Mouse (Mus musculus) midbrain, embryonic 10.5 days (tissue): Measurements from ENCODE around the gene Clec2i. TPM values are rescaled to one million over a fixed set of nuclear protein-coding genes. Genes with fewer than 3 reads are reported as not detected.
A peak's percentile ranks its signal among the peaks of the same experiment; 100 is the strongest.

Source experiments
- DNase-seq: peaks from one replicate; pipeline ENCODE4 v3.0.0-alpha.2; 2017; ENCODE audit warnings: low spot score
- H3K27ac ChIP-seq: fragments of 300-500 bp; sonication (generic); replicated peaks from 2 replicates; pipeline ENCODE4 v1.5.1; 2016; ENCODE audit warnings: mild to moderate bottlenecking
- H3K27me3 ChIP-seq: fragments of 300-500 bp; sonication (generic); 2 replicates; pipeline ENCODE4 v1.6.1; 2016; ENCODE audit warnings: low read depth, mild to moderate bottlenecking; ENCODE audit not compliant: poor library complexity, severe bottlenecking
- H3K36me3 ChIP-seq: fragments of 300-500 bp; sonication (generic); 2 replicates; pipeline ENCODE4 v1.6.1; 2016; ENCODE audit warnings: mild to moderate bottlenecking, moderate library complexity
- H3K4me1 ChIP-seq: fragments of 300-500 bp; sonication (generic); 2 replicates; pipeline ENCODE4 v1.6.1; 2016
- H3K4me3 ChIP-seq: fragments of 300-500 bp; sonication (generic); 2 replicates; pipeline ENCODE4 v1.5.1; 2016; ENCODE audit warnings: mild to moderate bottlenecking, moderate library complexity
- H3K9me3 ChIP-seq: fragments of 300-500 bp; sonication (generic); replicated peaks from 2 replicates; pipeline ENCODE4 v1.6.1; 2016; ENCODE audit warnings: mild to moderate bottlenecking
- WGBS: fragments of 180-500 bp; shearing (Covaris S2); methylation state at CpG from one replicate; pipeline ENCODE4 v1.1.7; 2016; 5-methylcytosine and 5-hydroxymethylcytosine counted together
- polyA plus RNA-seq: library from polyadenylated mRNA; unstranded; fragments of >200 nt; fragmentation: Nextera tagmentation; extraction: Ambion mirVana; gene quantifications from 2 replicates; pipeline ENCODE4 v1.2.1, GENCODE M21; 2016

Gene Clec2i
- polyA plus RNA-seq, 1 experiment from 2014 or later = not detected

- H3K27me3 ChIP-seq = 0 out of 2 replicates have a peak, but pooled peaks cover 5% of the 10 kb centered on the region
- H3K4me1 ChIP-seq = peaks cover 24% of the 10 kb centered on the region
- H3K9me3 ChIP-seq = no peaks in the 10 kb centered on the region
- peak overlapping the region; percentile 33 for H3K27ac ChIP-seq
- no peaks in the 10 kb centered on the region for H3K36me3 ChIP-seq
- peak; percentile 94 for DNase-seq
- peak overlapping the region; percentile 35 for H3K4me3 ChIP-seq
- 35% methylated on average over 7 of the region's 7 CpGs for WGBS
Measured at GRCm38 (mm10) chr6:128845319-128845979, 41.9 kb upstream of the Clec2i start.

GRCm38 (mm10) chr6:128845998-128846542, 41.3 kb upstream of the Clec2i start:
- DNase-seq = no peak
- H3K27ac ChIP-seq = no peak overlapping the region
- H3K4me1 ChIP-seq = peaks cover 24% of the 10 kb centered on the region
- H3K36me3 ChIP-seq = no peaks in the 10 kb centered on the region
- no peaks in the 10 kb centered on the region for H3K9me3 ChIP-seq
- H3K27me3 ChIP-seq = 0 out of 2 replicates have a peak, but pooled peaks cover 5% of the 10 kb centered on the region
- WGBS = 62% methylated on average over 9 of the region's 9 CpGs
- no peak overlapping the region for H3K4me3 ChIP-seq

DNA sequence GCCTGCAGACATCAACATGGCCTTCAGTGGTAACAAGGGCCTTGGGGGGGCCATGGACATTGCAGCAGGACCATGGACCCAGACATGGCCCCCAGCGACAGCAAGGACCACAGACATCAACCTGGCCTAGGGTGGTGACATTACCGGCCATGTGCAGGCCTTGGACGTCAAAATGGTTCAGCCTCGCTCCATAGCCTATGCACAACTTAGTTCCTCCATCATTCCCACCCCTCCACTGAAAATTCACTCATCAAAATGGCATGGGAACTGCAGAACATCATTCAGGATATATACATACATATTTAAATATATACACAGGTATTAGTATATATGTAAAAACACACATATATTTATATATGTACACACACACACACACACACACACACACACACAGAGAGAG, 40.0 kb upstream of the Clec2i start:
- Histone ChIP-seq H3K4me1 (peaks cover 12% of the 10 kb centered on the region), H3K27ac (no peak overlapping the region), H3K27me3 (no peaks in the 10 kb centered on the region), H3K4me3 (no peak overlapping the region), H3K36me3 (no peaks in the 10 kb centered on the region), H3K9me3 (no peaks in the 10 kb centered on the region)
- no peak for DNase-seq
- WGBS = 92% methylated on average over 4 of the region's 4 CpGs

- Histone ChIP-seq H3K36me3 (no peaks in the 10 kb centered on the region), H3K4me1 (peaks cover 3% of the 10 kb centered on the region; the same call in 1 of the 2 replicates), H3K27ac (no peak overlapping the region), H3K27me3 (no peaks in the 10 kb centered on the region), H3K9me3 (no peaks in the 10 kb centered on the region), H3K4me3 (no peak overlapping the region)
- WGBS = 63% methylated on average over 2 of the region's 2 CpGs
- peak; percentile 68 for DNase-seq
Measured at GRCm38 (mm10) chr6:128849902-128850301, 37.5 kb upstream of the Clec2i start.

- no peak for DNase-seq
- WGBS = 80% methylated on average over 2 of the region's 2 CpGs
- no peaks in the 10 kb centered on the region for H3K9me3 ChIP-seq
- no peaks in the 10 kb centered on the region for H3K27me3 ChIP-seq
- H3K4me1 ChIP-seq = no peaks in the 10 kb centered on the region
- H3K4me3 ChIP-seq = no peak overlapping the region
- no peak overlapping the region for H3K27ac ChIP-seq
- H3K36me3 ChIP-seq = no peaks in the 10 kb centered on the region
Measured at GRCm38 (mm10) chr6:128850671-128851070, 36.7 kb upstream of the Clec2i start.

DNA sequence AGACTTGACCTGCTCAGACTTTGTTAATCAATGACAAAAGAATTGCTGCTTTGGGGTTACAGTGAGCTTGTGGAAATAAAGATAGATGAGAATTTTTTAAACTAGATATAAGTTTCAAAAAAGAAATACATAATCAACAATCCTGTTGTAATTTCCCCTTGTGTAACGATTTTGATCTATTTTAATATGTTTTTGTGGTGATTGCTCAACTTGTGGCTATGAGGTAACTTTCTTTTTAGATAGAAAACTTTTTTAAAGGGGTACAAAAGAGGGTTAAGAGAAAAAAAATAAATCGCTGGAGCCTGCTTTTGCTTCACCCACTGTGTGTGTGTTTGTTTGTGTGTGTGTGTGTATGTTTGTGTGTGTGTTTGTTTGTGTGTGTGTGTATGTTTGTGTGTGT, 36.2 kb upstream of the Clec2i start:
- H3K4me1 ChIP-seq = no peaks in the 10 kb centered on the region
- no peak overlapping the region for H3K4me3 ChIP-seq
- DNase-seq = no peak
- WGBS = 83% methylated on average over 2 of the region's 2 CpGs
- no peaks in the 10 kb centered on the region for H3K27me3 ChIP-seq
- H3K36me3 ChIP-seq = no peaks in the 10 kb centered on the region
- H3K27ac ChIP-seq = no peak overlapping the region
- H3K9me3 ChIP-seq = no peaks in the 10 kb centered on the region

DNA sequence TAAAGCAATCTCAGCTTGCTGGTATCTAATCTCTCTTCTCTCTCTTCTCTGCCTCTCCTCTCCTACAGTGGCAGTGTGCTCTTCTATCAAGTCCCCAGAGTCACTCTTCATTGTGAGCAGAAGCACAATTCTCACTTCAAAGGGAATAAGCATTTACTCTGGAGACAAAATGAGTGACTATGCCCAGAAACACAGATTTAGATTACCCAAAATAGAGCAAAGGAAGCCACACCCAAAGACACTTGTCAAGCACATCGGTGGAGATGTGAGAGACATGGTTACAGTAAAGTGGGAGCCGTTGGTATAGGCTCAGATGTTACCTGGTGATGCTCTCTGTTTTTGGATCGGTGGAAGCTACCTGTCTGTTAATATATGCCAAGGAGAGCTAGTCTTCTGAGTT, 34.6 kb upstream of the Clec2i start:
- Histone ChIP-seq H3K4me3 (no peak overlapping the region), H3K4me1 (no peaks in the 10 kb centered on the region), H3K27ac (no peak overlapping the region), H3K27me3 (no peaks in the 10 kb centered on the region), H3K36me3 (no peaks in the 10 kb centered on the region), H3K9me3 (no peaks in the 10 kb centered on the region)
- DNase-seq = no peak
- WGBS = 92% methylated on average over 3 of the region's 3 CpGs

- Histone ChIP-seq H3K4me1 (no peaks in the 10 kb centered on the region), H3K9me3 (no peaks in the 10 kb centered on the region), H3K4me3 (0 out of 2 replicates have a peak overlapping the region, but pooled peaks have one; percentile 10), H3K27ac (peak overlapping the region; percentile 74), H3K27me3 (no peaks in the 10 kb centered on the region), H3K36me3 (no peaks in the 10 kb centered on the region)
- 50% methylated on average over 12 of the region's 12 CpGs for whole genome bisulfite sequencing
- DNase-seq = peak; percentile 61
Measured at GRCm38 (mm10) chr6:128854024-128854820, 33.2 kb upstream of the Clec2i start.

- Histone ChIP-seq H3K36me3 (no peaks in the 10 kb centered on the region), H3K4me3 (no peak overlapping the region), H3K9me3 (no peaks in the 10 kb centered on the region), H3K27ac (no peak overlapping the region), H3K4me1 (no peaks in the 10 kb centered on the region), H3K27me3 (no peaks in the 10 kb centered on the region)
- 95% methylated on average over 3 of the region's 3 CpGs for WGBS
- DNase-seq = no peak
Measured at GRCm38 (mm10) chr6:128854895-128855294, 32.5 kb upstream of the Clec2i start.

GRCm38 (mm10) chr6:128855477-128855876, 31.9 kb upstream of the Clec2i start:
- no peak for DNase-seq
- H3K4me1 ChIP-seq = no peaks in the 10 kb centered on the region
- H3K27ac ChIP-seq = no peak overlapping the region
- no peaks in the 10 kb centered on the region for H3K36me3 ChIP-seq
- 88% methylated on average over 1 of the region's 1 CpGs for WGBS
- no peaks in the 10 kb centered on the region for H3K27me3 ChIP-seq
- no peaks in the 10 kb centered on the region for H3K9me3 ChIP-seq
- no peak overlapping the region for H3K4me3 ChIP-seq

GRCm38 (mm10) chr6:128856250-128856649, 31.1 kb upstream of the Clec2i start:
- Histone ChIP-seq H3K36me3 (no peaks in the 10 kb centered on the region), H3K4me1 (no peaks in the 10 kb centered on the region), H3K27ac (no peak overlapping the region), H3K9me3 (no peaks in the 10 kb centered on the region), H3K4me3 (no peak overlapping the region), H3K27me3 (no peaks in the 10 kb centered on the region)
- WGBS = 79% methylated on average over 5 of the region's 5 CpGs
- no peak for DNase-seq

DNA sequence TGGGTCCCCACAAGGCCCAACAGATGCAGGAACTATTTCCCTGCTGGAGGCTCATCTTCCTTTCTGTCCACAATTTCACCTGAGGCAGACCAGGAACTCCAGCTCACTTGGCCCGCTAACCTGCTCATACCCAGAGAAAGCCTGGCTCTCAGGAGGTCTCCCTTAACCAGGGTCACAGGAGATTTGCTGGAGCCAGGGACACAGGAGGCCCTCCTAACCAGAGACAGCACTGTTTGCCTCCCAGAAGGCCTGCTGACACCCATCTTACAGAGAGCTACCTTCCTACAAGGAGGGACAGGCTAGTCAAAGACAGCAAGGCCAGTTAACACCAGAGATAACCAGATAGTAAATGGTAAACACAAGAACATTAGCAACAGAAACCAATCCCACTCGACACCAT, 29.4 kb upstream of the Clec2i start:
- H3K27me3 ChIP-seq = no peaks in the 10 kb centered on the region
- 90% methylated on average over 2 of the region's 2 CpGs for WGBS
- no peaks in the 10 kb centered on the region for H3K36me3 ChIP-seq
- H3K9me3 ChIP-seq = no peaks in the 10 kb centered on the region
- no peak for DNase-seq
- no peak overlapping the region for H3K4me3 ChIP-seq
- no peaks in the 10 kb centered on the region for H3K4me1 ChIP-seq
- no peak overlapping the region for H3K27ac ChIP-seq

DNA sequence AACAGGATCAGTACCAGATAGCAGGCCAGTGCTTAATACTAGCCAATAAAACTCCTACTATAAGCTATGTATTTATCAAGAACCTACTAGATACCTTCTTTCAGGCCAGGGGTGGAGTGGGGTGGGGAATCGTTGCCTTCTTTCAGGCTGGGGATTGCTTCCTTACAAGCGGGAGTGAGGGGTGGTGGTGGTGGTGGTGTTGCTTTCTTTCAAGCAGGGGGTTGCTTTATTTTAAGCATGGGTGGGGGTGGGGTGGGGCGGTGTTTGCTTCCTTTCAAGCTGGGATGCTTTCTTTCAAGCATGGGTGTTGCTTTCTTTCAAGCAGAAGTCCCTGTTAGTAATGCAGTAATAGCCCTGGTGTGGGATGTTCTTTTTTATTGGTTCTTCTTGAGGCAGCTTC, 18.5 kb upstream of the Clec2i start:
- Histone ChIP-seq H3K4me3 (no peak overlapping the region), H3K27me3 (no peaks in the 10 kb centered on the region), H3K36me3 (no peaks in the 10 kb centered on the region), H3K4me1 (peaks cover 6% of the 10 kb centered on the region), H3K27ac (no peak overlapping the region), H3K9me3 (no peaks in the 10 kb centered on the region)
- DNase-seq = no peak
- WGBS = 13% methylated on average over 3 of the region's 3 CpGs
